Mouse (Mus musculus) ES-E14 (cell line): Measurements from ENCODE around the gene Olfr410. TPM values are rescaled to one million over a fixed set of nuclear protein-coding genes. Genes with fewer than 3 reads are reported as not detected.

Experiments used
- DNase-seq: peaks from one replicate; pipeline ENCODE4 v3.0.0-alpha.2; 2013; ENCODE audit warnings: low read depth, low spot score
- H3K27ac ChIP-seq: 2 replicates; pipeline ENCODE4 v1.5.1; 2012; ENCODE audit warnings: low read depth, mild to moderate bottlenecking, low read length, moderate library complexity, mixed read lengths; ENCODE audit not compliant: poor library complexity, insufficient read depth, severe bottlenecking
- H3K36me3 ChIP-seq: 2 replicates; pipeline ENCODE4 v1.6.1; 2012; ENCODE audit warnings: mild to moderate bottlenecking, low read length, moderate library complexity, mixed read lengths; ENCODE audit not compliant: control insufficient read depth, poor library complexity, insufficient read depth, severe bottlenecking
- H3K4me1 ChIP-seq, 2 experiments: fragments of 150-350 bp in 1 of 2; sonication (generic) in 1 of 2; 2 replicates each; pipeline ENCODE4 v1.6.1; 2012; ENCODE audit warnings: low read length in 2 of 2, mild to moderate bottlenecking in 1 of 2, mixed read lengths in 1 of 2; ENCODE audit not compliant: control insufficient read depth in 2 of 2, insufficient read depth in 2 of 2, poor library complexity in 1 of 2
- H3K4me3 ChIP-seq, 2 experiments: fragments of 150-350 bp in 1 of 2; sonication (generic) in 1 of 2; 2 replicates each; pipeline ENCODE4 v1.5.1; 2012; ENCODE audit warnings: low read length in 2 of 2, low read depth in 1 of 2, mild to moderate bottlenecking in 1 of 2, mixed read lengths in 1 of 2; ENCODE audit not compliant: insufficient read depth in 1 of 2, poor library complexity in 1 of 2, severe bottlenecking in 1 of 2
- H3K9ac ChIP-seq: 2 replicates; pipeline ENCODE4 v1.6.1; 2012; ENCODE audit warnings: low read depth, mild to moderate bottlenecking, low read length, mixed read lengths; ENCODE audit not compliant: poor library complexity, insufficient read depth, severe bottlenecking
- H3K9me3 ChIP-seq: fragments of 150-350 bp; sonication (generic); 2 replicates; pipeline ENCODE4 v1.6.1; 2012; ENCODE audit warnings: low read depth, mild to moderate bottlenecking, low read length; ENCODE audit not compliant: control insufficient read depth, insufficient read depth
- CHD2 ChIP-seq: IDR thresholded peaks from 2 replicates; pipeline ENCODE4 v1.6.1; 2014; ENCODE audit warnings: mild to moderate bottlenecking, low read depth, low read length, inconsistent platforms
- HCFC1 ChIP-seq: IDR thresholded peaks from 2 replicates; pipeline ENCODE4 v1.6.1; 2012; ENCODE audit warnings: low read length, inconsistent platforms, borderline replicate concordance; ENCODE audit not compliant: insufficient read depth
- MAFK ChIP-seq: IDR thresholded peaks from 2 replicates; pipeline ENCODE4 v1.6.1; 2014; ENCODE audit warnings: mild to moderate bottlenecking, low read depth, low read length, inconsistent platforms; ENCODE audit not compliant: insufficient read depth
- ZC3H11A ChIP-seq: IDR thresholded peaks from 2 replicates; pipeline ENCODE4 v1.6.1; 2012; ENCODE audit warnings: low read depth, mild to moderate bottlenecking, inconsistent platforms, low read length, borderline replicate concordance
- ZNF384 ChIP-seq: IDR thresholded peaks from 2 replicates; pipeline ENCODE4 v1.6.1; 2012; ENCODE audit warnings: low read depth, low read length, inconsistent platforms
- in situ Hi-C, 2 experiments: fragments of 600-800 bp; cut with MboI; formaldehyde crosslinking; loops; one replicate each; pipeline ENCODE4 v1.15.1; 2025; ENCODE audit warnings: low sequenced_read_pairs in 2 of 2, inconsistent platforms in 1 of 2; ENCODE audit not compliant: unreplicated experiment in 2 of 2
- total RNA-seq: library from RNA; depleted of rRNA; stranded (reverse); fragments of 300-350 nt; gene quantifications from 2 replicates; pipeline ENCODE4 v1.2.3, GENCODE M21; 2012; rRNA removed

The Olfr410 gene
- total RNA-seq, 1 experiment, result not detected

DNA sequence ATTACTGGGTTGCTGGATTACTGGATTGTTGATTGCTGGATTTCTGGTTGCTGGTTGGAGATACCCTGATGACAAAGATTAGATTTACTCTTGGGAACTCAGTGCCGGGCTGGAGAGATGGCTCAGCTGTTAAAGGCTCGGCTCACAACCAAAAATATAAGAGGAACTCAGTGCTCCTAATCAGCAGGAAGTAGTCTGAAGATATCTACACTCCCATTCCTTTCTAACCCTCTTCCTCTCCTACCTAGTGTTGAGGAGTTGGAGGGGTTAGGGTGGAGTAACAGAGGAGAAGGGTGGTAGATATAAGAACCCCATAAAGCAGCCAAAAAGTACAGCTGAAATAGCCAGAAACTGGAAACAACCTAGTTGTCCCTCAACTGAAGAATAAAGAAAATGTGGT, 11.8 kb downstream of the Olfr410 start:
- in situ Hi-C loops, result no loop called here
- no peaks in the 10 kb centered on the region for H3K9me3 ChIP-seq
- no peak for DNase-seq
- no peak overlapping the region for H3K9ac ChIP-seq
- H3K36me3 ChIP-seq, result no peaks in the 10 kb centered on the region
- no peaks in the 10 kb centered on the region for H3K4me1 ChIP-seq
- H3K27ac ChIP-seq, result no peak overlapping the region
- TF ChIP-seq HCFC1 (no peak), MAFK (no peak), CHD2 (no peak), ZC3H11A (no peak), ZNF384 (no peak)
- H3K4me3 ChIP-seq, result no peak overlapping the region

- Histone ChIP-seq H3K9ac (no peak overlapping the region), H3K36me3 (no peaks in the 10 kb centered on the region), H3K9me3 (no peaks in the 10 kb centered on the region), H3K27ac (no peak overlapping the region), H3K4me1 (no peaks in the 10 kb centered on the region), H3K4me3 (no peak overlapping the region)
- TF ChIP-seq ZC3H11A (no peak), CHD2 (no peak), MAFK (no peak), HCFC1 (no peak), ZNF384 (no peak)
- DNase-seq, result no peak
- in situ Hi-C loops, result no loop called here
These were observed 50.6 kb downstream of the Olfr410 start for GRCm38 (mm10) chr11:74287256-74287655.

- no peak within 1 kb of the TSS for H3K27ac ChIP-seq
- H3K9me3 ChIP-seq, result no peaks in the 10 kb centered on the region
- no peaks in the 10 kb centered on the region for H3K4me1 ChIP-seq
- in situ Hi-C loops, result no loop called here
- TF ChIP-seq ZC3H11A (no peak), CHD2 (no peak)
- H3K4me3 ChIP-seq, result no peak within 1 kb of the TSS
- H3K9ac ChIP-seq, result no peak within 1 kb of the TSS
- no peak for DNase-seq
- H3K36me3 ChIP-seq, result no peaks in the 10 kb centered on the region
These were observed 54.4 kb downstream of the Olfr410 start, which contains the start of gene Olfr59 for GRCm38 (mm10) chr11:74283436-74283835. TSS of gene Olfr59 (plus strand) at chr11:74283736.

Other genes with a start within 250 kb of the Olfr410 start
- gene Olfr401, start 224.3 kb downstream of the Olfr410 start, total RNA-seq, result not detected in 2 replicates
- gene Olfr402, start 184.5 kb downstream of the Olfr410 start, total RNA-seq, result not detected in 2 replicates
- gene Olfr403, start 151.8 kb downstream of the Olfr410 start, total RNA-seq, result not detected in 2 replicates
- not detected in 2 replicates for gene Olfr43, start 126.7 kb downstream of the Olfr410 start, total RNA-seq
- not detected in 2 replicates for gene Olfr406, start 78.2 kb downstream of the Olfr410 start, total RNA-seq
- gene Olfr59, start 54.3 kb downstream of the Olfr410 start, total RNA-seq, result not detected in 2 replicates
- gene Olfr411, start 14.6 kb upstream of the Olfr410 start, total RNA-seq, result not detected in 2 replicates
- not detected in 2 replicates for gene Olfr412, start 24.0 kb upstream of the Olfr410 start, total RNA-seq